ENCODE assay signal across 13 mouse cellular contexts in genomic region chr4:34494961-34495723, GRCm38 (mm10). TPM values are rescaled to one million over a fixed set of nuclear protein-coding genes. Genes with fewer than 3 reads are reported as not detected.
DNase-seq lines count a peak whose midpoint lies in the region; ATAC-seq lines count a peak whose summit lies in the region.
"Had no signal": no experiment of that assay in that cellular context is flagged by ENCODE, and none has a peak within 500 bp of the region (broad histone marks: within the 10 kb centered on the region; RNA-seq: fewer than 3 reads in every experiment).

No protein-coding gene starts in this region.

- no peaks in the 10 kb centered on the region for H3K9me3 ChIP-seq in kidney, embryonic 16.5 days (ENCODE audit: low read length)
- H3K9me3 ChIP-seq in intestine, embryonic 15.5 days: no peaks in the 10 kb centered on the region
- peaks cover 10% of the 10 kb centered on the region; the same call in 1 of the 2 replicates for H3K9me3 ChIP-seq in forebrain, embryonic 10.5 days
- H3K9me3 ChIP-seq: embryonic facial prominence, embryonic 15.5 days; midbrain, embryonic 12.5 days had no signal

- no peaks in the 10 kb centered on the region for H3K4me1 ChIP-seq in kidney, embryonic 16.5 days (ENCODE audit: insufficient read depth, low read length)
- H3K4me1 ChIP-seq in intestine, embryonic 15.5 days (replicated peaks): no peaks in the 10 kb centered on the region
- H3K4me1 ChIP-seq in forebrain, embryonic 10.5 days: no peaks in the 10 kb centered on the region
- H3K4me1 ChIP-seq: embryonic facial prominence, embryonic 15.5 days; midbrain, embryonic 12.5 days had no signal

- no peak overlapping the region for H3K27ac ChIP-seq in kidney, embryonic 16.5 days (ENCODE audit: low read length)
- H3K27ac ChIP-seq in intestine, embryonic 15.5 days: no peak overlapping the region
- no peak overlapping the region for H3K27ac ChIP-seq in forebrain, embryonic 10.5 days
- H3K27ac ChIP-seq: embryonic facial prominence, embryonic 15.5 days; midbrain, embryonic 12.5 days had no signal

- H3K27me3 ChIP-seq in kidney, embryonic 16.5 days (ENCODE audit: insufficient read depth, low read length): no peaks in the 10 kb centered on the region
- H3K27me3 ChIP-seq in intestine, embryonic 15.5 days (replicated peaks): no peaks in the 10 kb centered on the region
- H3K27me3 ChIP-seq in forebrain, embryonic 10.5 days (ENCODE audit: poor library complexity, severe bottlenecking): no peaks in the 10 kb centered on the region
- H3K27me3 ChIP-seq: embryonic facial prominence, embryonic 15.5 days; midbrain, embryonic 12.5 days had no signal

- DNase-seq in adrenal gland, postnatal 10 days: peak; percentile 7
- no peak for DNase-seq in adrenal gland, adult 8-10 months
- peak; percentile 14 for DNase-seq in kidney, postnatal 10 days
- peak; percentile 39 for DNase-seq in monocyte, adult 2 months (ENCODE audit: low read depth in 1 of 2, low spot score in 2 of 2)
- DNase-seq in embryo, embryonic 10.5 days (ENCODE audit: low spot score): no peak
- no peak for DNase-seq in forebrain, embryonic 10.5 days (ENCODE audit: extremely low spot score, low spot score)
- DNase-seq: gastrocnemius, postnatal 36 days; left cerebral cortex, postnatal 4 days had no signal

- H3K9ac ChIP-seq in kidney, embryonic 16.5 days (replicated peaks; ENCODE audit: low read length): no peak overlapping the region
- no peak overlapping the region for H3K9ac ChIP-seq in intestine, embryonic 15.5 days
- H3K9ac ChIP-seq: embryonic facial prominence, embryonic 15.5 days; midbrain, embryonic 12.5 days had no signal

- H3K4me2 ChIP-seq in kidney, embryonic 16.5 days (replicated peaks; ENCODE audit: low read depth, low read length): no peak overlapping the region
- no peak overlapping the region for H3K4me2 ChIP-seq in intestine, embryonic 15.5 days (replicated peaks)
- H3K4me2 ChIP-seq: embryonic facial prominence, embryonic 15.5 days; midbrain, embryonic 12.5 days had no signal

- no peak for ATAC-seq in kidney, embryonic 16.5 days (ENCODE audit: low FRiP score, low TSS enrichment)
- ATAC-seq in intestine, embryonic 15.5 days: 0 out of 2 replicates have a peak, but pooled peaks have one; percentile 25
- ATAC-seq: inflammation-experienced regulatory T-cells, adult 6 months had no signal

- WGBS in kidney, embryonic 16.5 days: 80% methylated on average over 10 of the region's 10 CpGs
- 85% methylated on average over 10 of the region's 10 CpGs for WGBS in intestine, embryonic 15.5 days
- WGBS in forebrain, embryonic 10.5 days: 92% methylated on average over 10 of the region's 10 CpGs

- H3K36me3 ChIP-seq in kidney, embryonic 16.5 days (ENCODE audit: insufficient read depth, low read length): no peaks in the 10 kb centered on the region
- H3K36me3 ChIP-seq in intestine, embryonic 15.5 days: no peaks in the 10 kb centered on the region
- no peaks in the 10 kb centered on the region for H3K36me3 ChIP-seq in forebrain, embryonic 10.5 days (replicated peaks)
- H3K36me3 ChIP-seq: embryonic facial prominence, embryonic 15.5 days; midbrain, embryonic 12.5 days had no signal

- no peak overlapping the region for H3K4me3 ChIP-seq in kidney, embryonic 16.5 days (ENCODE audit: low read length)
- no peak overlapping the region for H3K4me3 ChIP-seq in intestine, embryonic 15.5 days (replicated peaks)
- no peak overlapping the region for H3K4me3 ChIP-seq in forebrain, embryonic 10.5 days
- H3K4me3 ChIP-seq: embryonic facial prominence, embryonic 15.5 days; midbrain, embryonic 12.5 days had no signal

RNA-seq across cellular contexts. Expression of gene Akirin2, which starts 55.6 kb away (rescaled TPM):
- 10 to 100 TPM; 61.4 to 65.6 TPM for total RNA-seq in adrenal gland, postnatal 10 days (2021)
- total RNA-seq in adrenal gland, adult 8-10 months (2022): 10 to 100 TPM; 62.4 to 84.6 (median 78.6) TPM
- 25.4 and 36.1 TPM in 2 replicates for polyA plus RNA-seq in kidney, embryonic 16.5 days (2015; fragmentation: Nextera tagmentation; extraction: Ambion mirVana)
- 43.8 and 51.3 TPM in 2 replicates for polyA plus RNA-seq in intestine, embryonic 15.5 days (2015; fragmentation: Nextera tagmentation; extraction: Ambion mirVana)
- 44.6 and 55.0 TPM in 2 replicates for polyA plus RNA-seq in forebrain, embryonic 10.5 days (2016; fragmentation: Nextera tagmentation; extraction: Ambion mirVana)

Comparison
In these comparisons a context has a peak if more than half of its experiments do, and no peak if none do; other contexts are left out.
1. DNase-seq: peak in adrenal gland, postnatal 10 days (single experiment), kidney, postnatal 10 days (single experiment) and monocyte, adult 2 months (2 of 2); none in adrenal gland, adult 8-10 months (single experiment), embryo, embryonic 10.5 days (single experiment) and forebrain, embryonic 10.5 days (single experiment).